Mouse (Mus musculus): ENCODE results near the gene Padi1. TPM values are rescaled to one million over a fixed set of nuclear protein-coding genes. Genes with fewer than 3 reads are reported as not detected.

Gene Padi1
- 0.07 and 0.19 TPM in 2 replicates for polyA plus RNA-seq (2016; fragmentation: Nextera tagmentation; extraction: Ambion mirVana)

DNA sequence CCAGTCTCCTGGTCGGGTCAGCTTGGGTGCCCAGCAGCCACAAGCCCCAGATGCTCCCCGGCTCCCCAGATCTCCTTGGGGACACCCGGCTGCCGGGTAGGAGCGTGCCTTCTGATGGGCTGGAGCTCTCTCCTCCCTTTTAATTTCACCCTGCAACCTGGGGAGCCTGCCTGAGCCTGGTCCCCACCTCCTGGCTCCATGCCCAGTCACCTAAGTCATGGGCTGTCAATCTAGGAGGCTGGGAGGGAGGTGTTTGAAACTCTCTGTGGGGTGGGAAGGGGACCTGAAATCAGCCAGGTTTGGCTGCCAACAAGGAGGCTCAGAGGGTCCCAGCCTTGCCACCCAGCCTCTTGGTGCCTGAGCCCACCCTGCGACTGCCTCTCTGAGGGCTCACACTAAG is at the start of gene Padi1:
Gene Padi1, minus strand, starts transcription at position 113 of the 400 bp plus-strand sequence.
- ATAC-seq (ENCODE audit: low FRiP score) = no peak
- WGBS = 57% methylated on average over 6 of the region's 6 CpGs
- no peaks in the 10 kb centered on the region for H3K9me3 ChIP-seq (replicated peaks)
- H3K4me2 ChIP-seq (replicated peaks) = no peak within 1 kb of the TSS
- H3K27ac ChIP-seq = no peak within 1 kb of the TSS
- H3K36me3 ChIP-seq = no peaks in the 10 kb centered on the region
- H3K4me1 ChIP-seq = peaks cover 21% of the 10 kb centered on the region
- H3K4me3 ChIP-seq = no peak within 1 kb of the TSS
- no peaks in the 10 kb centered on the region for H3K27me3 ChIP-seq
- H3K9ac ChIP-seq = peak within 1 kb of the TSS; percentile 27; the same call in 1 of the 2 replicates

DNA sequence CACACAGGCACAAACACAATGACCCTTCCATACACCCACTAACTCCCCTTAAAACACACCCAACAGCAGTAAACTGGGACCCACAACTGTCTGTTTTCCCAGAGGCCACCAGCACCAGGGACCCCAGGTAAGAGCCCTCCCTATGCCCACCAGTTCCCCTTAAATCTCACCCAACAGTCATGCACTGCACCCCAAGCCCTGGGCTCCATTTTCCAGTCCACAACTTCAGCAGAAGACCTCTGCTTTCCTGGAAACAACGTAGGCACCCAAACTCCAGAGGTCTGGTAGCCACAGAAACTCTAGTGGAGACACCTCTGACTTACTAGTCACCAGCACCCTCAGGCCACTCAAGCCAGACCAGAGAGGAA is 46.6 kb upstream of the Padi1 start:
- Histone ChIP-seq H3K4me1 (no peaks in the 10 kb centered on the region), H3K27ac (no peak overlapping the region), H3K4me2 (replicated peaks) (no peak overlapping the region), H3K4me3 (no peak overlapping the region), H3K9me3 (replicated peaks) (peaks cover 18% of the 10 kb centered on the region; the same call in 1 of the 2 replicates), H3K36me3 (no peaks in the 10 kb centered on the region), H3K27me3 (no peaks in the 10 kb centered on the region), H3K9ac (no peak overlapping the region)
- WGBS = 72% methylated on average over 1 of the region's 1 CpGs
- ATAC-seq (ENCODE audit: low FRiP score) = no peak

DNA sequence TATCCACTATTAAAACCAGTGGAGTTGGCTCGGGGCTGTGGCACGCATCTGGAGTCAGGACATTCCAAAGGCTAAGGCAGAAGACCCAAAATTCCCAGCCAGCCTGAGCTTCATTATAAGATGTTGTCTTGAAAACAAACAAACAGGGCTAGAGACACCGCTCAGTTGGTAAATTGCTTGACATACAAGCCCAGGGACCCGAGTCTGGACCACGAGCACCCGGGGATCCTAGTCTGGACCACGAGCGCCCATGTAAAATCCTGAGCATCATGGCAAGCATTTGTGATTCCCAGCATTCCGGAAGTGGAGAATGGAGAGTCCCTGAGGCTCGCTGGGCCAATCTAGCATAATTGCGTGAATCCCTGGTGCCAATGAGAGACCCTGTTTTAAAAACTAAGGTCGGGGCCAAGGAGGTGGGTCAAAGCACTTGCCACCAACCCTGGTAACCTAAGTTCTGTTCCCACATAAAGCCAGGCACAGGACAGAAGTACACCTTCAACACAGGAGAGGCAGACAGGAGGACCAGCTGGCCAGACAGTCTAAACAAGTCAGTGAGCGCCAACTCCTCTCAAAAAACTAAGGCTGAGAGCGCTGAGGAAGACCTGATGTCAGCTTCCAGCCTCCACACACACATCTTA is 46.1 kb upstream of the Padi1 start:
- H3K4me2 ChIP-seq (replicated peaks) = no peak overlapping the region
- ATAC-seq (ENCODE audit: low FRiP score) = no peak
- no peaks in the 10 kb centered on the region for H3K36me3 ChIP-seq
- H3K27me3 ChIP-seq = no peaks in the 10 kb centered on the region
- H3K27ac ChIP-seq = no peak overlapping the region
- no peak overlapping the region for H3K4me3 ChIP-seq
- no peak overlapping the region for H3K9ac ChIP-seq
- 93% methylated on average over 14 of the region's 14 CpGs for WGBS
- H3K9me3 ChIP-seq (replicated peaks) = peaks cover 18% of the 10 kb centered on the region; the same call in 1 of the 2 replicates
- H3K4me1 ChIP-seq = no peaks in the 10 kb centered on the region

- no peaks in the 10 kb centered on the region for H3K4me1 ChIP-seq
- H3K9ac ChIP-seq = no peak overlapping the region
- no peak overlapping the region for H3K27ac ChIP-seq
- H3K27me3 ChIP-seq = no peaks in the 10 kb centered on the region
- H3K36me3 ChIP-seq = no peaks in the 10 kb centered on the region
- 36% methylated on average over 4 of the region's 4 CpGs for WGBS
- 0 out of 2 replicates have a peak, but pooled peaks cover 4% of the 10 kb centered on the region for H3K9me3 ChIP-seq (replicated peaks)
- no peak for ATAC-seq (ENCODE audit: low FRiP score)
- H3K4me2 ChIP-seq (replicated peaks) = no peak overlapping the region
- no peak overlapping the region for H3K4me3 ChIP-seq
These were observed 38.3 kb upstream of the Padi1 start for GRCm38 (mm10) chr4:140883852-140884251.

- no peaks in the 10 kb centered on the region for H3K4me1 ChIP-seq
- no peaks in the 10 kb centered on the region for H3K27me3 ChIP-seq
- no peak overlapping the region for H3K27ac ChIP-seq
- 98% methylated on average over 3 of the region's 3 CpGs for WGBS
- H3K9ac ChIP-seq = no peak overlapping the region
- no peak overlapping the region for H3K4me3 ChIP-seq
- 0 out of 2 replicates have a peak, but pooled peaks cover 4% of the 10 kb centered on the region for H3K9me3 ChIP-seq (replicated peaks)
- H3K36me3 ChIP-seq = no peaks in the 10 kb centered on the region
- H3K4me2 ChIP-seq (replicated peaks) = no peak overlapping the region
- ATAC-seq (ENCODE audit: low FRiP score) = no peak
These were observed 37.4 kb upstream of the Padi1 start for GRCm38 (mm10) chr4:140882981-140883380.

DNA sequence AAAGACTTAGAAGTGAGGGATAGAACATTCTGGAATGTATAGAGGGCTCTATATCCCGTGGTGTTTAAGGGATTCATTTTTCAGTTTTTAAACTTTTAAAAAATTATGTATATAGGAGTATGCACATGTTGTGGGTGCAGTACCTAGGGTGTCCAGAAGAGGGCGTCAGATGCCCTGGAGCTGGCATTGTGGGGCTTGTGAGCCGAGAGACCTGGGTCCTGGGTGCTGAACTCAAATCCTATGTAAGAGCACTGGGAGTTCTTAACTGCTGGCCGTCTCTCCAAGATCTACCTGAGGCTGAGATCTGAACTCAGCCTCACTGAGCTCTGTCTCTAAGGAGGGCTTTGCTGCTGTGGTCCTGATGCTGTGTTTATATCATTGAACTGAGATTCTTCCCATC is 36.8 kb upstream of the Padi1 start:
- 58% methylated on average over 4 of the region's 4 CpGs for WGBS
- no peak overlapping the region for H3K9ac ChIP-seq
- no peak for ATAC-seq (ENCODE audit: low FRiP score)
- H3K36me3 ChIP-seq = no peaks in the 10 kb centered on the region
- no peak overlapping the region for H3K4me2 ChIP-seq (replicated peaks)
- H3K27me3 ChIP-seq = no peaks in the 10 kb centered on the region
- H3K27ac ChIP-seq = no peak overlapping the region
- 0 out of 2 replicates have a peak, but pooled peaks cover 4% of the 10 kb centered on the region for H3K9me3 ChIP-seq (replicated peaks)
- peaks cover 4% of the 10 kb centered on the region; the same call in 1 of the 2 replicates for H3K4me1 ChIP-seq
- no peak overlapping the region for H3K4me3 ChIP-seq

- WGBS = 92% methylated on average over 12 of the region's 13 CpGs
- Histone ChIP-seq H3K27ac (no peak overlapping the region), H3K27me3 (no peaks in the 10 kb centered on the region), H3K4me3 (no peak overlapping the region), H3K4me1 (peaks cover 5% of the 10 kb centered on the region), H3K36me3 (no peaks in the 10 kb centered on the region), H3K9ac (no peak overlapping the region), H3K4me2 (replicated peaks) (no peak overlapping the region), H3K9me3 (replicated peaks) (0 out of 2 replicates have a peak, but pooled peaks cover 4% of the 10 kb centered on the region)
- no peak for ATAC-seq (ENCODE audit: low FRiP score)
These were observed 36.2 kb upstream of the Padi1 start for GRCm38 (mm10) chr4:140881771-140882170.

GRCm38 (mm10) chr4:140881026-140881670 is 35.6 kb upstream of the Padi1 start:
- Histone ChIP-seq H3K4me1 (peaks cover 5% of the 10 kb centered on the region), H3K27me3 (no peaks in the 10 kb centered on the region), H3K9me3 (replicated peaks) (0 out of 2 replicates have a peak, but pooled peaks cover 4% of the 10 kb centered on the region), H3K27ac (no peak overlapping the region), H3K4me2 (replicated peaks) (no peak overlapping the region), H3K36me3 (no peaks in the 10 kb centered on the region), H3K9ac (no peak overlapping the region), H3K4me3 (no peak overlapping the region)
- ATAC-seq (ENCODE audit: low FRiP score) = no peak
- WGBS = 88% methylated on average over 8 of the region's 8 CpGs

DNA sequence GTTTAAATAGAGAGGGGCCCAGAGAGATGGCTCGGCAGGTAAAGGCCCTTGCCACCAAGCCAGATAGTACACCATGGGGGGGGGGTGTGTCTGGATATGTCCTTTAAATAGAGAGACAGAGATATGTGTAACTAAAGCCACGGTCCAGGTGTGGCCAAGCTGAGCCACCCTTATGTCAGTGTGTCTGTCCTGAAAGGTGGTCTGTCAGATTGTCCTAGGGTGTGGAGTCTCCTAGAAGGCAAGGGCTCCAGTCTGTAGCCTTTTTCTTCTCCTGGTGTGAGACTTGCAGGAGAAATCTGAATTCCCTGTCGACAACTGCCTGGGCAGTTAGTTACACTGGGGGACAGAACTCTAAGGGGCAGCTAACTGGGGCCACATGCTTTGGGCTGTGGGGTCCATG is 34.6 kb upstream of the Padi1 start:
- peaks cover 5% of the 10 kb centered on the region for H3K4me1 ChIP-seq
- H3K9me3 ChIP-seq (replicated peaks) = 0 out of 2 replicates have a peak, but pooled peaks cover 4% of the 10 kb centered on the region
- no peaks in the 10 kb centered on the region for H3K27me3 ChIP-seq
- no peak overlapping the region for H3K4me2 ChIP-seq (replicated peaks)
- no peaks in the 10 kb centered on the region for H3K36me3 ChIP-seq
- WGBS = 83% methylated on average over 3 of the region's 3 CpGs
- no peak overlapping the region for H3K27ac ChIP-seq
- ATAC-seq (ENCODE audit: low FRiP score) = no peak
- H3K4me3 ChIP-seq = no peak overlapping the region
- no peak overlapping the region for H3K9ac ChIP-seq

GRCm38 (mm10) chr4:140879739-140880138 is 34.2 kb upstream of the Padi1 start:
- Histone ChIP-seq H3K9ac (no peak overlapping the region), H3K4me1 (peaks cover 5% of the 10 kb centered on the region), H3K36me3 (no peaks in the 10 kb centered on the region), H3K4me3 (no peak overlapping the region), H3K27ac (no peak overlapping the region), H3K4me2 (replicated peaks) (no peak overlapping the region), H3K27me3 (no peaks in the 10 kb centered on the region), H3K9me3 (replicated peaks) (0 out of 2 replicates have a peak, but pooled peaks cover 4% of the 10 kb centered on the region)
- ATAC-seq (ENCODE audit: low FRiP score) = no peak
- 86% methylated on average over 4 of the region's 4 CpGs for WGBS

GRCm38 (mm10) chr4:140879116-140879515 is 33.5 kb upstream of the Padi1 start:
- WGBS = 95% methylated on average over 6 of the region's 6 CpGs

DNA sequence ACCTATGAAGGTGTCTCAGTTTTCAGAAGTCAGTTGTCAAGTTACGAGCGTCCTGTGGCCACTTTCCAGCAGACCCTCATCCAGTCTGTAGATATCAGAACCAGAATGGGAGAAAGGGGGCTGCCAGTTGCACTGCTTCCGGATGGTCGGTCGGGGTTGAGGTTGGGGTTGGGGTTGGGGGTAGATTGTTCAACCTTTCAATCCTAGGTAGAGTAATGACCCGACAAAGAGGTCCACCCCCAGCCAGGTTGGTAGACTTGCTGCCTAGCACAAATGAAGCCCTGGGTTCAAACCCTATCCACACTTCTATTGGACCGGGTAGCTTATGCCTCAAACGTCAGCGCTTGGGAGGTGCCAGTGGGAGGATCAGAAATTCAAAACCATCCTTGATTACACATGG is 33.1 kb upstream of the Padi1 start:
- WGBS = 86% methylated on average over 9 of the region's 9 CpGs
- no peak overlapping the region for H3K9ac ChIP-seq
- H3K27ac ChIP-seq = no peak overlapping the region
- H3K36me3 ChIP-seq = no peaks in the 10 kb centered on the region
- no peak overlapping the region for H3K4me2 ChIP-seq (replicated peaks)
- peaks cover 5% of the 10 kb centered on the region for H3K4me1 ChIP-seq
- no peaks in the 10 kb centered on the region for H3K27me3 ChIP-seq
- no peak overlapping the region for H3K4me3 ChIP-seq
- H3K9me3 ChIP-seq (replicated peaks) = 0 out of 2 replicates have a peak, but pooled peaks cover 4% of the 10 kb centered on the region
- ATAC-seq (ENCODE audit: low FRiP score) = no peak

More at GRCm38 (mm10) chr4:140879116-140879515, 33.5 kb upstream of the Padi1 start:
- no peaks in the 10 kb centered on the region for H3K36me3 ChIP-seq
- H3K4me3 ChIP-seq = no peak overlapping the region
- no peaks in the 10 kb centered on the region for H3K27me3 ChIP-seq
- no peak overlapping the region for H3K4me2 ChIP-seq (replicated peaks)
- no peak for ATAC-seq (ENCODE audit: low FRiP score)
- no peak overlapping the region for H3K9ac ChIP-seq
- H3K27ac ChIP-seq = no peak overlapping the region
- H3K9me3 ChIP-seq (replicated peaks) = 0 out of 2 replicates have a peak, but pooled peaks cover 4% of the 10 kb centered on the region
- peaks cover 5% of the 10 kb centered on the region for H3K4me1 ChIP-seq
